Mouse (Mus musculus) adrenal gland, adult 18-20 months (tissue): ENCODE results near the gene Pop7. TPM values are rescaled to one million over a fixed set of nuclear protein-coding genes. Genes with fewer than 3 reads are reported as not detected.

Source experiments
- microRNA-seq, 2 experiments: library from miRNA; unstranded; fragments of <30 nt; microRNA quantifications; one replicate each; pipeline ENCODE4 v1.2.0; 2021; ENCODE audit warnings: borderline number of aligned reads in 2 of 2
- total RNA-seq, 2 experiments: library from RNA; stranded (reverse); gene quantifications; 1 replicate in 1 of 2; 2 replicates in 1 of 2; pipeline ENCODE4 v1.2.3; 2021

The Pop7 gene
- total RNA-seq, 2 experiments from 2014 or later: 23.5 to 24.7 TPM

Small RNA genes lying within 50 kb of the gene (microRNA-seq; reads per million reads assigned to microRNA genes)
- 0.61 to 1.9 reads per million in 2 experiments for gene Mir6418

Other genes starting within 250 kb of the Pop7 start
- gene Ache, start 215.0 kb downstream of the Pop7 start, total RNA-seq: 10 to 100 TPM; 10.0 to 12.9 TPM
- 10 to 100 TPM in 1 of 2 experiments, 1 to 10 TPM in 1; 8.8 to 10.2 TPM for gene Ufsp1, start 207.9 kb downstream of the Pop7 start, total RNA-seq
- 100 to 1,000 TPM; 169 to 174 TPM for gene Srrt, start 194.8 kb downstream of the Pop7 start, total RNA-seq
- gene Trip6, start 188.1 kb downstream of the Pop7 start, total RNA-seq: 10 to 100 TPM; 30.1 to 39.4 TPM
- 1 to 10 TPM; 8.4 to 8.6 TPM for gene Slc12a9, start 168.9 kb downstream of the Pop7 start, total RNA-seq
- 10 to 100 TPM; 42.4 to 47.0 TPM for gene Ephb4, start 152.4 kb downstream of the Pop7 start, total RNA-seq
- not detected for gene Zan, start 25.5 kb downstream of the Pop7 start, total RNA-seq
- 10 to 100 TPM; 27.6 to 36.4 TPM for gene Gigyf1, start 16.0 kb upstream of the Pop7 start, total RNA-seq
- gene Epo, start 30.7 kb upstream of the Pop7 start, total RNA-seq: not detected
- gene Gnb2, start 31.0 kb upstream of the Pop7 start, total RNA-seq: 100 to 1,000 TPM; 517 to 525 TPM
- gene Actl6b, start 51.0 kb upstream of the Pop7 start, total RNA-seq: 1 to 10 TPM; 2.5 to 4.9 TPM
- 1 to 10 TPM; 1.8 to 2.7 TPM for gene Tfr2, start 67.3 kb upstream of the Pop7 start, total RNA-seq
- 10 to 100 TPM; 41.3 to 43.6 TPM for gene Mospd3, start 98.5 kb upstream of the Pop7 start, total RNA-seq
- 100 to 1,000 TPM; 667 to 880 TPM for gene Pcolce, start 111.3 kb upstream of the Pop7 start, total RNA-seq
- 1 to 10 TPM in 1 of 2 experiments, under 1 TPM in 1; 0.93 to 1.3 TPM for gene Fbxo24, start 126.5 kb upstream of the Pop7 start, total RNA-seq
- gene Lrch4, start 126.6 kb upstream of the Pop7 start, total RNA-seq: 10 to 100 TPM; 30.3 to 32.7 TPM
- 10 to 100 TPM; 10.7 to 11.3 TPM for gene Gm20605, start 126.7 kb upstream of the Pop7 start, total RNA-seq
- gene Sap25, start 138.8 kb upstream of the Pop7 start, total RNA-seq: 1 to 10 TPM; 4.1 to 5.4 TPM
- gene Irs3, start 143.2 kb upstream of the Pop7 start, total RNA-seq: 10 to 100 TPM in 1 of 2 experiments, 1 to 10 TPM in 1; 6.7 to 27.5 TPM
- 10 to 100 TPM; 25.3 to 28.8 TPM for gene Agfg2, start 182.2 kb upstream of the Pop7 start, total RNA-seq
- gene Nyap1, start 239.1 kb upstream of the Pop7 start, total RNA-seq: 1 to 10 TPM; 4.2 to 4.7 TPM
- 10 to 100 TPM; 72.5 to 80.5 TPM for gene Tsc22d4, start 243.2 kb upstream of the Pop7 start, total RNA-seq